20 mouse cellular contexts compared by ENCODE assay signal in genomic region chr4:66365500-66365899, GRCm38 (mm10). TPM values are rescaled to one million over a fixed set of nuclear protein-coding genes. Genes with fewer than 3 reads are reported as not detected.
DNase-seq lines count a peak whose midpoint lies in the region; ATAC-seq lines count a peak whose summit lies in the region.
"Had no signal": no experiment of that assay in that cellular context is flagged by ENCODE, and none has a peak within 500 bp of the region (broad histone marks: within the 10 kb centered on the region; RNA-seq: fewer than 3 reads in every experiment).

No protein-coding gene starts in this region.

- WGBS in hindbrain, embryonic 10.5 days = 75% methylated on average over 1 of the region's 1 CpGs
- WGBS in hindbrain, embryonic 16.5 days = 77% methylated on average over 1 of the region's 1 CpGs
- 63% methylated on average over 1 of the region's 1 CpGs for WGBS in forebrain, embryonic 13.5 days

- no peak overlapping the region for H3K4me3 ChIP-seq in hindbrain, embryonic 10.5 days
- no peak overlapping the region for H3K4me3 ChIP-seq in hindbrain, embryonic 16.5 days (ENCODE audit: low read length)
- H3K4me3 ChIP-seq in forebrain, embryonic 13.5 days = no peak overlapping the region
- H3K4me3 ChIP-seq: forebrain, embryonic 15.5 days; heart, adult 2 months; heart, embryonic 12.5 days; hindbrain, embryonic 12.5 days had no signal

- no peaks in the 10 kb centered on the region for H3K36me3 ChIP-seq in hindbrain, embryonic 10.5 days
- H3K36me3 ChIP-seq in hindbrain, embryonic 16.5 days (ENCODE audit: control insufficient read depth, insufficient read depth, low read length) = no peaks in the 10 kb centered on the region
- H3K36me3 ChIP-seq in forebrain, embryonic 13.5 days (ENCODE audit: poor library complexity, severe bottlenecking) = no peaks in the 10 kb centered on the region
- H3K36me3 ChIP-seq: forebrain, embryonic 15.5 days; G1E; heart, embryonic 12.5 days; hindbrain, embryonic 12.5 days had no signal

- H3K9ac ChIP-seq in hindbrain, embryonic 16.5 days (ENCODE audit: low read depth, low read length) = no peak overlapping the region
- H3K9ac ChIP-seq in forebrain, embryonic 13.5 days = no peak overlapping the region
- H3K9ac ChIP-seq: forebrain, embryonic 15.5 days; heart, embryonic 12.5 days; hindbrain, embryonic 12.5 days had no signal

- DNase-seq in hindbrain, embryonic 10.5 days (ENCODE audit: low spot score) = peak; percentile 29
- DNase-seq in embryo, embryonic 11 days = peak; percentile 51
- peak; percentile 43 for DNase-seq in forelimb bud, embryonic 11.5 days (ENCODE audit: low read depth, low spot score)
- DNase-seq in yolk sac, embryonic 10.5 days (ENCODE audit: low spot score) = peak; percentile 21
- DNase-seq: adrenal gland, postnatal 10 days; B cell, adult 2 months; cerebellum, adult 11 months; cerebellum, adult 8-10 months; cerebellum, postnatal 14 days; gastrocnemius, postnatal 10 days; heart, adult 2 months had no signal

- no peak for ATAC-seq in hindbrain, embryonic 16.5 days
- ATAC-seq in forebrain, embryonic 13.5 days = no peak
- no peak for ATAC-seq in activated CD4-positive, CD25-positive, alpha-beta regulatory T cell, adult 4 months
- ATAC-seq: CD4-positive, CD25-positive, alpha-beta regulatory T cell, adult 4 months; forebrain, embryonic 15.5 days; intestine, embryonic 16.5 days had no signal

- H3K4me2 ChIP-seq in hindbrain, embryonic 16.5 days (ENCODE audit: low read length) = no peak overlapping the region
- no peak overlapping the region for H3K4me2 ChIP-seq in forebrain, embryonic 13.5 days
- H3K4me2 ChIP-seq: forebrain, embryonic 15.5 days; heart, embryonic 12.5 days; hindbrain, embryonic 12.5 days had no signal

- H3K9me3 ChIP-seq in hindbrain, embryonic 10.5 days = no peaks in the 10 kb centered on the region
- no peaks in the 10 kb centered on the region for H3K9me3 ChIP-seq in hindbrain, embryonic 16.5 days (ENCODE audit: control insufficient read depth, low read length)
- H3K9me3 ChIP-seq in forebrain, embryonic 13.5 days (replicated peaks) = no peaks in the 10 kb centered on the region
- H3K9me3 ChIP-seq: forebrain, embryonic 15.5 days; G1E; heart, embryonic 12.5 days; hindbrain, embryonic 12.5 days had no signal

- no peak overlapping the region for H3K27ac ChIP-seq in hindbrain, embryonic 10.5 days
- H3K27ac ChIP-seq in hindbrain, embryonic 16.5 days (ENCODE audit: low read depth, low read length) = no peak overlapping the region
- H3K27ac ChIP-seq in forebrain, embryonic 13.5 days = no peak overlapping the region
- H3K27ac ChIP-seq: forebrain, embryonic 15.5 days; heart, adult 2 months; hindbrain, embryonic 12.5 days had no signal

- H3K27me3 ChIP-seq in hindbrain, embryonic 10.5 days (ENCODE audit: insufficient read depth, poor library complexity, severe bottlenecking) = no peaks in the 10 kb centered on the region
- H3K27me3 ChIP-seq in hindbrain, embryonic 16.5 days (replicated peaks; ENCODE audit: control insufficient read depth, insufficient read depth, low read length) = no peaks in the 10 kb centered on the region
- no peaks in the 10 kb centered on the region for H3K27me3 ChIP-seq in forebrain, embryonic 13.5 days
- H3K27me3 ChIP-seq: forebrain, embryonic 15.5 days; heart, embryonic 12.5 days; hindbrain, embryonic 12.5 days had no signal

- H3K4me1 ChIP-seq in hindbrain, embryonic 10.5 days (replicated peaks) = 0 out of 2 replicates have a peak, but pooled peaks cover 4% of the 10 kb centered on the region
- H3K4me1 ChIP-seq in hindbrain, embryonic 16.5 days (ENCODE audit: control insufficient read depth, insufficient read depth, low read depth, low read length) = peaks cover 5% of the 10 kb centered on the region
- H3K4me1 ChIP-seq in forebrain, embryonic 13.5 days = peaks cover 5% of the 10 kb centered on the region
- H3K4me1 ChIP-seq: heart, embryonic 12.5 days; hindbrain, embryonic 12.5 days had no signal

RNA-seq across cellular contexts. Expression of gene Astn2, which starts 38.9 kb away (rescaled TPM):
- 0.56 and 0.77 TPM in 2 replicates for polyA plus RNA-seq in hindbrain, embryonic 10.5 days (2016; fragmentation: Nextera tagmentation; extraction: Ambion mirVana)
- polyA plus RNA-seq in hindbrain, embryonic 16.5 days (2015; fragmentation: Nextera tagmentation; extraction: Ambion mirVana) = 0.94 and 1.8 TPM in 2 replicates
- polyA plus RNA-seq in forebrain, embryonic 13.5 days (2015; fragmentation: Nextera tagmentation; extraction: Ambion mirVana) = 0.62 and 0.81 TPM in 2 replicates
- not detected for polyA plus RNA-seq in activated CD4-positive, CD25-positive, alpha-beta regulatory T cell, adult 4 months (2017; shearing (Covaris generic))
- polyA plus RNA-seq: CD4-positive, CD25-positive, alpha-beta regulatory T cell, adult 4 months; G1E had no signal
